Comparison of ENCODE assay signal across 12 mouse cellular contexts in the genomic region with DNA sequence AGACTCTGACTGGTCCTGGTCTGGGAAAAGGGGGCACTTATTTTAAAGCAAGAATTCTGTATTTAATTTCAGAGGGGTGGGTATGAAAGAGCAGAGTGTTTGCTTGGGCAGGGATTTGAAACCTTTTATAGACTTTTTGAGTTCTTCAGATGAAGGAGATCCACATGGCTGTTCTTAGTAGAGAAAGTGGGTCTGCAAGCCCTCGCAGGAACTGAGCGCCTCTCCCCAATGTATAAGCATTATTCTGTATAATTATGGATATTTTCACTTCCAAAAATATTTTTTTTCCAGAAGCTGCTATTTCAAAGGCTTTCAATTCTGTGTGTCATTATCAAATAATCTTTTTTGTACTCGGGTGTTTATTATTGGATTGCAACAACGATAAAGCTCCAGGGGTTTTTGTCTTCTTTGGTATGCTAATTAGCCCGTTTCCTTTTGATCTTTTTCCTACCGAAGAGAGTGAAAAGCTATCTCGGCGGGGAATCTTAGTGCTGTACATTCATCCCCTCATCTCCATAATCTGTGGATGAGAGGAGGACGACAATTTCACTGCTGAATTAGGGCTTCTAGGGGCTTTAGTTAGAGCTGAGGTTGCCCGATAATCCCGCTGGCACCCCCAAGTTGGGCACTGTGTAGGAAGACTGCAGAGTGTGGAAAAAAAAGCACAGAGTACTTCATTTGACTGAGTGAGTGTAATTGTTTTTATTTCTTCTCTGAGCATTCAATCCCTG.
DNase-seq lines count a peak whose midpoint lies in the region; ATAC-seq and TF ChIP-seq lines count a peak whose summit lies in the region.
"Had no signal": no experiment of that assay in that cellular context is flagged by ENCODE, and none has a peak within 500 bp of the region (broad histone marks: within the 10 kb centered on the region; RNA-seq: fewer than 3 reads in every experiment).

No protein-coding gene starts in this region.

- peak; percentile 25 for DNase-seq in ES-E14 (ENCODE audit: low read depth, low spot score)
- DNase-seq in embryo, embryonic 10.5 days (ENCODE audit: low spot score) = peak; percentile 49
- DNase-seq in forebrain, postnatal 0 days = no peak
- DNase-seq in limb, embryonic 10.5 days (ENCODE audit: low spot score) = no peak
- no peak for DNase-seq in gastrocnemius, postnatal 10 days
- DNase-seq in heart, postnatal 4 days = no peak
- DNase-seq: cerebellum, postnatal 10 days; heart, adult 18-20 months; thymus, adult 2 months had no signal

- no peaks in the 10 kb centered on the region for H3K36me3 ChIP-seq in ES-E14 (ENCODE audit: control insufficient read depth, insufficient read depth, low read length, poor library complexity, severe bottlenecking)
- H3K36me3 ChIP-seq in forebrain, postnatal 0 days (ENCODE audit: insufficient read depth) = no peaks in the 10 kb centered on the region
- H3K36me3 ChIP-seq in midbrain, embryonic 13.5 days = no peaks in the 10 kb centered on the region
- no peaks in the 10 kb centered on the region for H3K36me3 ChIP-seq in limb, embryonic 10.5 days

- ATAC-seq in forebrain, postnatal 0 days = peak; percentile 27; the same call in 1 of the 2 replicates
- ATAC-seq in midbrain, embryonic 13.5 days = peak; percentile 86
- ATAC-seq in activated CD4-positive, CD25-positive, alpha-beta regulatory T cell, adult 4 months = no peak

- H3K4me3 ChIP-seq in ES-E14 (ENCODE audit: insufficient read depth in 1 of 2, low read depth in 1 of 2, low read length in 2 of 2, poor library complexity in 1 of 2, severe bottlenecking in 1 of 2) = no peak overlapping the region
- H3K4me3 ChIP-seq in forebrain, postnatal 0 days (ENCODE audit: low read depth, low read length) = peak overlapping the region; percentile 13; the same call in 1 of the 2 replicates
- H3K4me3 ChIP-seq in midbrain, embryonic 13.5 days (replicated peaks) = no peak overlapping the region
- no peak overlapping the region for H3K4me3 ChIP-seq in limb, embryonic 10.5 days

- no peaks in the 10 kb centered on the region for H3K27me3 ChIP-seq in forebrain, postnatal 0 days (ENCODE audit: insufficient read depth, low read length)
- H3K27me3 ChIP-seq in midbrain, embryonic 13.5 days = peaks cover 7% of the 10 kb centered on the region; the same call in 1 of the 2 replicates
- H3K27me3 ChIP-seq in limb, embryonic 10.5 days (ENCODE audit: low read depth, poor library complexity, severe bottlenecking) = no peaks in the 10 kb centered on the region

- in situ Hi-C loops in ES-E14 (cut with MboI; ENCODE audit: low sequenced_read_pairs in 2 of 2, unreplicated experiment in 2 of 2) = no loop called here

- H3K4me2 ChIP-seq in forebrain, postnatal 0 days (ENCODE audit: low read depth) = peak overlapping the region; percentile 34
- H3K4me2 ChIP-seq in midbrain, embryonic 13.5 days (replicated peaks) = peak overlapping the region; percentile 21

- no peak overlapping the region for H3K27ac ChIP-seq in ES-E14 (ENCODE audit: insufficient read depth, low read depth, low read length, poor library complexity, severe bottlenecking)
- H3K27ac ChIP-seq in forebrain, postnatal 0 days (ENCODE audit: low read depth, low read length) = no peak overlapping the region
- H3K27ac ChIP-seq in midbrain, embryonic 13.5 days = peak overlapping the region; percentile 61
- no peak overlapping the region for H3K27ac ChIP-seq in limb, embryonic 10.5 days
- H3K27ac ChIP-seq: liver, embryonic 14.5 days had no signal

- H3K9ac ChIP-seq in ES-E14 (ENCODE audit: insufficient read depth, low read depth, low read length, poor library complexity, severe bottlenecking) = no peak overlapping the region
- H3K9ac ChIP-seq in forebrain, postnatal 0 days = no peak overlapping the region
- no peak overlapping the region for H3K9ac ChIP-seq in midbrain, embryonic 13.5 days (replicated peaks)
- H3K9ac ChIP-seq: liver, embryonic 14.5 days had no signal

- H3K9me3 ChIP-seq in ES-E14 (ENCODE audit: control insufficient read depth, insufficient read depth, low read depth, low read length) = no peaks in the 10 kb centered on the region
- no peaks in the 10 kb centered on the region for H3K9me3 ChIP-seq in forebrain, postnatal 0 days (ENCODE audit: low read length)
- H3K9me3 ChIP-seq in midbrain, embryonic 13.5 days = no peaks in the 10 kb centered on the region
- no peaks in the 10 kb centered on the region for H3K9me3 ChIP-seq in limb, embryonic 10.5 days (replicated peaks)

- 3% methylated on average over 11 of the region's 11 CpGs for WGBS in forebrain, postnatal 0 days
- WGBS in midbrain, embryonic 13.5 days = 1% methylated on average over 11 of the region's 11 CpGs
- 11% methylated on average over 11 of the region's 11 CpGs for WGBS in limb, embryonic 10.5 days

- no peak for TF ChIP-seq CTCF in forebrain, postnatal 0 days (IDR thresholded peaks at IDR 0.05; ENCODE audit: low read depth)

- no peaks in the 10 kb centered on the region for H3K4me1 ChIP-seq in ES-E14 (ENCODE audit: control insufficient read depth in 2 of 2, insufficient read depth in 2 of 2, low read length in 2 of 2, poor library complexity in 1 of 2)
- H3K4me1 ChIP-seq in forebrain, postnatal 0 days (ENCODE audit: insufficient read depth) = no peaks in the 10 kb centered on the region
- H3K4me1 ChIP-seq in midbrain, embryonic 13.5 days (replicated peaks) = peaks cover 32% of the 10 kb centered on the region
- peaks cover 20% of the 10 kb centered on the region for H3K4me1 ChIP-seq in limb, embryonic 10.5 days

TF ChIP-seq in ES-E14, 5 proteins besides CTCF, POLR2A, EP300 and RAD21:
- no peak for TF ChIP-seq ZC3H11A (IDR thresholded peaks at IDR 0.05; ENCODE audit: borderline replicate concordance, low read depth, low read length)
- no peak for TF ChIP-seq CHD2 (IDR thresholded peaks at IDR 0.05; ENCODE audit: low read depth, low read length)
- TF ChIP-seq HCFC1 (IDR thresholded peaks at IDR 0.05; ENCODE audit: borderline replicate concordance, insufficient read depth, low read length) = no peak
- no peak for TF ChIP-seq MAFK (IDR thresholded peaks at IDR 0.05; ENCODE audit: insufficient read depth, low read depth, low read length)
- TF ChIP-seq ZNF384 (IDR thresholded peaks at IDR 0.05; ENCODE audit: low read depth, low read length) = no peak

Comparison
In these comparisons a context has a peak if more than half of its experiments do, and no peak if none do; other contexts are left out.
1. DNase-seq: peak in ES-E14 (single experiment) and embryo, embryonic 10.5 days (single experiment); none in forebrain, postnatal 0 days (single experiment), limb, embryonic 10.5 days (single experiment), gastrocnemius, postnatal 10 days (single experiment) and heart, postnatal 4 days (single experiment).